Mouse (Mus musculus): ENCODE measurements around the gene Fam49a. TPM values are rescaled to one million over a fixed set of nuclear protein-coding genes. Genes with fewer than 3 reads are reported as not detected.

The Fam49a gene
- total RNA-seq, 1 experiment = 10.1 TPM

- no peak for TF ChIP-seq HCFC1 (IDR thresholded peaks at IDR 0.05; ENCODE audit: borderline replicate concordance, insufficient read depth, low read length)
- TF ChIP-seq MAFK (IDR thresholded peaks at IDR 0.05; ENCODE audit: insufficient read depth, low read depth, low read length) = no peak
- TF ChIP-seq ZNF384 (IDR thresholded peaks at IDR 0.05; ENCODE audit: low read depth, low read length) = no peak
- TF ChIP-seq CHD2 (IDR thresholded peaks at IDR 0.05; ENCODE audit: low read depth, low read length) = no peak
- TF ChIP-seq ZC3H11A (IDR thresholded peaks at IDR 0.05; ENCODE audit: borderline replicate concordance, low read depth, low read length) = no peak
- H3K36me3 ChIP-seq (ENCODE audit: control insufficient read depth, insufficient read depth, low read length, poor library complexity, severe bottlenecking) = peaks cover 7% of the 10 kb centered on the region; the same call in 1 of the 2 replicates
- in situ Hi-C loops (cut with MboI; ENCODE audit: low sequenced_read_pairs in 2 of 2, unreplicated experiment in 2 of 2) = no loop called here
- H3K27ac ChIP-seq (ENCODE audit: insufficient read depth, low read depth, low read length, poor library complexity, severe bottlenecking) = no peak overlapping the region; the same call in 1 of the 2 replicates
- no peaks in the 10 kb centered on the region for H3K9me3 ChIP-seq (ENCODE audit: control insufficient read depth, insufficient read depth, low read depth, low read length)
- peaks cover 7 to 36% of the 10 kb centered on the region in 2 experiments for H3K4me1 ChIP-seq (ENCODE audit: control insufficient read depth in 2 of 2, insufficient read depth in 2 of 2, low read length in 2 of 2, poor library complexity in 1 of 2)
- no peak overlapping the region for H3K4me3 ChIP-seq (ENCODE audit: insufficient read depth in 1 of 2, low read depth in 1 of 2, low read length in 2 of 2, poor library complexity in 1 of 2, severe bottlenecking in 1 of 2)
- H3K9ac ChIP-seq (ENCODE audit: insufficient read depth, low read depth, low read length, poor library complexity, severe bottlenecking) = no peak overlapping the region
- peak; percentile 66 for DNase-seq (ENCODE audit: low read depth, low spot score)
Measured at GRCm38 (mm10) chr12:12313437-12313836, 51.5 kb downstream of the Fam49a start.

GRCm38 (mm10) chr12:12313919-12314318, 52.0 kb downstream of the Fam49a start:
- DNase-seq (ENCODE audit: low read depth, low spot score) = no peak
- in situ Hi-C loops (cut with MboI; ENCODE audit: low sequenced_read_pairs in 2 of 2, unreplicated experiment in 2 of 2) = no loop called here

GRCm38 (mm10) chr12:12314326-12314725, 52.4 kb downstream of the Fam49a start:
- no peak overlapping the region for H3K4me3 ChIP-seq (ENCODE audit: insufficient read depth in 1 of 2, low read depth in 1 of 2, low read length in 2 of 2, poor library complexity in 1 of 2, severe bottlenecking in 1 of 2)
- no peak for DNase-seq (ENCODE audit: low read depth, low spot score)
- H3K36me3 ChIP-seq (ENCODE audit: control insufficient read depth, insufficient read depth, low read length, poor library complexity, severe bottlenecking) = peaks cover 7% of the 10 kb centered on the region; the same call in 1 of the 2 replicates
- H3K4me1 ChIP-seq (ENCODE audit: control insufficient read depth in 2 of 2, insufficient read depth in 2 of 2, low read length in 2 of 2, poor library complexity in 1 of 2) = peaks cover 7 to 36% of the 10 kb centered on the region in 2 experiments
- in situ Hi-C loops (cut with MboI; ENCODE audit: low sequenced_read_pairs in 2 of 2, unreplicated experiment in 2 of 2) = no loop called here
- H3K9ac ChIP-seq (ENCODE audit: insufficient read depth, low read depth, low read length, poor library complexity, severe bottlenecking) = no peak overlapping the region
- TF ChIP-seq HCFC1 (IDR thresholded peaks at IDR 0.05; ENCODE audit: borderline replicate concordance, insufficient read depth, low read length) = no peak
- no peak for TF ChIP-seq CHD2 (IDR thresholded peaks at IDR 0.05; ENCODE audit: low read depth, low read length)
- no peak for TF ChIP-seq ZNF384 (IDR thresholded peaks at IDR 0.05; ENCODE audit: low read depth, low read length)
- TF ChIP-seq MAFK (IDR thresholded peaks at IDR 0.05; ENCODE audit: insufficient read depth, low read depth, low read length) = no peak
- no peak for TF ChIP-seq ZC3H11A (IDR thresholded peaks at IDR 0.05; ENCODE audit: borderline replicate concordance, low read depth, low read length)
- H3K27ac ChIP-seq (ENCODE audit: insufficient read depth, low read depth, low read length, poor library complexity, severe bottlenecking) = no peak overlapping the region
- no peaks in the 10 kb centered on the region for H3K9me3 ChIP-seq (ENCODE audit: control insufficient read depth, insufficient read depth, low read depth, low read length)

More at GRCm38 (mm10) chr12:12313919-12314318, 52.0 kb downstream of the Fam49a start:
- Histone ChIP-seq H3K9ac (ENCODE audit: insufficient read depth, low read depth, low read length, poor library complexity, severe bottlenecking) (no peak overlapping the region), H3K9me3 (ENCODE audit: control insufficient read depth, insufficient read depth, low read depth, low read length) (no peaks in the 10 kb centered on the region), H3K36me3 (ENCODE audit: control insufficient read depth, insufficient read depth, low read length, poor library complexity, severe bottlenecking) (peaks cover 7% of the 10 kb centered on the region; the same call in 1 of the 2 replicates), H3K27ac (ENCODE audit: insufficient read depth, low read depth, low read length, poor library complexity, severe bottlenecking) (no peak overlapping the region; the same call in 1 of the 2 replicates), H3K4me1 (ENCODE audit: control insufficient read depth in 2 of 2, insufficient read depth in 2 of 2, low read length in 2 of 2, poor library complexity in 1 of 2) (peaks cover 7 to 36% of the 10 kb centered on the region in 2 experiments), H3K4me3 (ENCODE audit: insufficient read depth in 1 of 2, low read depth in 1 of 2, low read length in 2 of 2, poor library complexity in 1 of 2, severe bottlenecking in 1 of 2) (no peak overlapping the region)
- TF ChIP-seq CHD2 (IDR thresholded peaks at IDR 0.05; ENCODE audit: low read depth, low read length) (no peak), ZC3H11A (IDR thresholded peaks at IDR 0.05; ENCODE audit: borderline replicate concordance, low read depth, low read length) (no peak), ZNF384 (IDR thresholded peaks at IDR 0.05; ENCODE audit: low read depth, low read length) (no peak), MAFK (IDR thresholded peaks at IDR 0.05; ENCODE audit: insufficient read depth, low read depth, low read length) (no peak), HCFC1 (IDR thresholded peaks at IDR 0.05; ENCODE audit: borderline replicate concordance, insufficient read depth, low read length) (no peak)

GRCm38 (mm10) chr12:12315011-12315410, 53.1 kb downstream of the Fam49a start:
- Histone ChIP-seq H3K4me1 (ENCODE audit: control insufficient read depth in 2 of 2, insufficient read depth in 2 of 2, low read length in 2 of 2, poor library complexity in 1 of 2) (peaks cover 7 to 36% of the 10 kb centered on the region in 2 experiments), H3K4me3 (ENCODE audit: insufficient read depth in 1 of 2, low read depth in 1 of 2, low read length in 2 of 2, poor library complexity in 1 of 2, severe bottlenecking in 1 of 2) (no peak overlapping the region), H3K9ac (ENCODE audit: insufficient read depth, low read depth, low read length, poor library complexity, severe bottlenecking) (no peak overlapping the region), H3K36me3 (ENCODE audit: control insufficient read depth, insufficient read depth, low read length, poor library complexity, severe bottlenecking) (peaks cover 7% of the 10 kb centered on the region; the same call in 1 of the 2 replicates), H3K9me3 (ENCODE audit: control insufficient read depth, insufficient read depth, low read depth, low read length) (no peaks in the 10 kb centered on the region), H3K27ac (ENCODE audit: insufficient read depth, low read depth, low read length, poor library complexity, severe bottlenecking) (no peak overlapping the region)
- no peak for TF ChIP-seq CHD2 (IDR thresholded peaks at IDR 0.05; ENCODE audit: low read depth, low read length)
- TF ChIP-seq ZNF384 (IDR thresholded peaks at IDR 0.05; ENCODE audit: low read depth, low read length) = no peak
- no peak for TF ChIP-seq ZC3H11A (IDR thresholded peaks at IDR 0.05; ENCODE audit: borderline replicate concordance, low read depth, low read length)
- TF ChIP-seq MAFK (IDR thresholded peaks at IDR 0.05; ENCODE audit: insufficient read depth, low read depth, low read length) = no peak
- no peak for TF ChIP-seq HCFC1 (IDR thresholded peaks at IDR 0.05; ENCODE audit: borderline replicate concordance, insufficient read depth, low read length)
- in situ Hi-C loops (cut with MboI; ENCODE audit: low sequenced_read_pairs in 2 of 2, unreplicated experiment in 2 of 2) = loop anchor here in 1 of 2 experiments (5.0 kb wide), 1 partner anchor 143 kb away; no protein-coding TSS in a partner anchor
- DNase-seq (ENCODE audit: low read depth, low spot score) = no peak
